Mouse (Mus musculus) heart, embryonic 16.5 days (tissue): Measurements from ENCODE around the gene Grik5. TPM values are rescaled to one million over a fixed set of nuclear protein-coding genes. Genes with fewer than 3 reads are reported as not detected.
A peak's percentile ranks its signal among the peaks of the same experiment; 100 is the strongest.

Experiments used
- ATAC-seq: fragments of 200-750 bp; cut with Nextera tagmentation; replicated peaks from 2 replicates; pipeline ENCODE4 v1.8.0; 2017; ENCODE audit warnings: moderate number of reproducible peaks; ENCODE audit not compliant: insufficient read depth, low FRiP score; ENCODE audit errors: extremely low read depth
- H3K27ac ChIP-seq: fragments of 300-500 bp; sonication (generic); 2 replicates; pipeline ENCODE4 v1.5.1; 2014; ENCODE audit warnings: mild to moderate bottlenecking, low read length, control low read depth, moderate library complexity
- H3K27me3 ChIP-seq: fragments of 300-500 bp; sonication (generic); 2 replicates; pipeline ENCODE4 v1.6.1; 2014; ENCODE audit warnings: low read length, mixed read lengths; ENCODE audit not compliant: control insufficient read depth, insufficient read depth
- H3K36me3 ChIP-seq: fragments of 300-500 bp; sonication (generic); 2 replicates; pipeline ENCODE4 v1.6.1; 2014; ENCODE audit not compliant: control insufficient read depth, insufficient read depth
- H3K4me1 ChIP-seq: fragments of 300-500 bp; sonication (generic); 2 replicates; pipeline ENCODE4 v1.6.1; 2014; ENCODE audit warnings: low read length, mixed read lengths; ENCODE audit not compliant: control insufficient read depth, insufficient read depth
- H3K4me2 ChIP-seq: fragments of 300-500 bp; sonication (generic); 2 replicates; pipeline ENCODE4 v1.6.1; 2014; ENCODE audit warnings: low read depth, mild to moderate bottlenecking, control low read depth, low read length
- H3K4me3 ChIP-seq: fragments of 300-500 bp; sonication (generic); 2 replicates; pipeline ENCODE4 v1.5.1; 2014; ENCODE audit warnings: mild to moderate bottlenecking, control low read depth, low read length
- H3K9ac ChIP-seq: fragments of 300-500 bp; sonication (generic); 2 replicates; pipeline ENCODE4 v1.6.1; 2014; ENCODE audit warnings: low read length, control low read depth
- H3K9me3 ChIP-seq: fragments of 300-500 bp; sonication (generic); replicated peaks from 2 replicates; pipeline ENCODE4 v1.6.1; 2016; ENCODE audit warnings: low read length; ENCODE audit not compliant: control insufficient read depth
- WGBS: fragments of 180-500 bp; shearing (Covaris S2); extraction: QIAGEN DNeasy Blood & Tissue Kit; methylation state at CpG from one replicate; pipeline ENCODE4 v1.1.7; 2014; 5-methylcytosine and 5-hydroxymethylcytosine counted together
- polyA plus RNA-seq: library from polyadenylated mRNA; unstranded; fragments of >200 nt; fragmentation: Nextera tagmentation; extraction: Ambion mirVana; gene quantifications from 2 replicates; pipeline ENCODE4 v1.2.1, GENCODE M21; 2015

The Grik5 gene
- polyA plus RNA-seq, 1 experiment from 2014 or later = 2.3 TPM

DNA sequence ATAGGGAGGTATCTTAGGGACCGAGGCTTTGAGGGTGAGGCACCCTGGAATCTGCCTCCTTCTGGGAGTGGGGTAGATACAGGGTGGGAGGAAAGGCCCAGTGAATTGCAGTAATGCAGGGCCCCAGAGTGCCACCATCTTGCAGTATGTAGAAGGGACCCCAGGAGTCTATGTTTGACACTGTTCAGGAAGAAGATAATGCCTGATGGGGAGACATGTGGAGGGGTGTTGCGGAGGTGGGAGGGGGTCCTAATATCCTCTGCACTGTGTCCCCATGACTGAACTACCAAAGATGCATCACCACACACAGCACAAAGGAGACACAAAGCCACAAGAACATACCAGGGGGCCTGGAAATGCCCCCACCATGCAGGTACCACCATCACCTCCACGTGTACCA is 66.0 kb downstream of the Grik5 start:
- Histone ChIP-seq H3K4me2 (no peak overlapping the region), H3K27me3 (peaks cover 74% of the 10 kb centered on the region), H3K4me3 (no peak overlapping the region; the same call in 1 of the 2 replicates), H3K9ac (no peak overlapping the region), H3K27ac (no peak overlapping the region), H3K9me3 (no peaks in the 10 kb centered on the region), H3K4me1 (peaks cover 15% of the 10 kb centered on the region), H3K36me3 (no peaks in the 10 kb centered on the region)
- ATAC-seq = no peak
- WGBS = 58% methylated on average over 3 of the region's 3 CpGs

DNA sequence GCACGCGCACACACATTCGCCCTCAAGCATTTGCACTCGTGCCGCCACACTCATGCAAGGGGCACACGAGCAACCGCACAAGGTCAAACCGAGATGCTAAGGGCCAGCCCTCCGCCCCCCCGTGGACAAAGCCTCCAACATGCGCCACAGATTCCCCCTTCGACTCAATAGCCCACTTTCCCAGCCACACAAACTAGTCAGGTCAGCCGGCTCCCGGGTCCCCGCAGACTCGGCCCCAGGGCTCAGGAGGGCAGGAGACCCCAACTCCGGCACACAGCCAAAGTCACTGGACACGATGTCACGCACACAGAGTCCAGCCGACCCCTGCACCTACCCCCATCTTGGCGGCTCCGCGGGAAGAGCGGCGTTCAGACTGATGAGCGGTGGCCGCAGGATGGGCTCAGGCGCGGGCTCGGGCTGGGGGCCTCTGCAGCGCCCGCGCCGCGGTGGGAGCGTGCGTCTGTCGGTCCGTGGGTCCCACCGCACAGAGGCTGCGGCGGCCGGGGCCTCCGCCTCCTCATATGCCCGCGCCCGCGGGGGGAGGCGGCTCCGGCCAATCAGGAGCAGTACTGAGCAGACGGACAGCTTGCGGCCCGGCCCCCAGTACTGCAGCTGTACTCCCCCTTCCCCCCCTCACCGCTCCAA is 66.6 kb downstream of the Grik5 start, which contains the start of gene Atp1a3:
Gene Atp1a3, minus strand, starts transcription at position 538 of the 645 bp plus-strand sequence.
- H3K9ac ChIP-seq = no peak within 1 kb of the TSS
- peaks cover 12% of the 10 kb centered on the region for H3K4me1 ChIP-seq
- no peak for ATAC-seq
- WGBS = 2% methylated on average over 52 of the region's 54 CpGs
- H3K4me3 ChIP-seq = peak within 1 kb of the TSS; percentile 44
- no peaks in the 10 kb centered on the region for H3K36me3 ChIP-seq
- no peaks in the 10 kb centered on the region for H3K9me3 ChIP-seq
- H3K27ac ChIP-seq = no peak within 1 kb of the TSS
- peaks cover 68% of the 10 kb centered on the region for H3K27me3 ChIP-seq
- H3K4me2 ChIP-seq = peak within 1 kb of the TSS; percentile 59

DNA sequence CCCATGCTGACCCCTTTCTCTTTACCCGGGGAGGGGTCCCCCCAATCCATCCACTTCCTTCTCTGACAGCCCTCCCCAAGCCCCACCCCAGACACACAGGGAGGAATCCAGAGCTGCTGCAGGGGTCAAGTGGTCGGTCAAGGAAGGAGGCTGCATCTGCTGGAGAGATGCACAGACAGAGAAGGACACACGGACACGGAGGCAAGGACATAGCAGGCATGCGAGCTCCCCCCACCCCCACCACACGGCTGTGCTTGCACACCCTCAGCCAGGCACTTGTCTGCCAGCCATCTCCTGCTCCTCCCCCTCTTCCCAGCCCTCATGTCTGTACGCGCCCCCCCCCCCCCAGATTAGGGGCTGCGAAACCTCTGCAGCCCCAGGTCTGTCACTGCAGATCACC is 67.3 kb downstream of the Grik5 start:
- H3K4me2 ChIP-seq = no peak overlapping the region
- peaks cover 61% of the 10 kb centered on the region for H3K27me3 ChIP-seq
- H3K4me1 ChIP-seq = peaks cover 8% of the 10 kb centered on the region
- H3K9me3 ChIP-seq = no peaks in the 10 kb centered on the region
- H3K9ac ChIP-seq = no peak overlapping the region
- H3K36me3 ChIP-seq = no peaks in the 10 kb centered on the region
- 18% methylated on average over 7 of the region's 9 CpGs for WGBS
- no peak for ATAC-seq
- H3K27ac ChIP-seq = no peak overlapping the region
- no peak overlapping the region for H3K4me3 ChIP-seq

DNA sequence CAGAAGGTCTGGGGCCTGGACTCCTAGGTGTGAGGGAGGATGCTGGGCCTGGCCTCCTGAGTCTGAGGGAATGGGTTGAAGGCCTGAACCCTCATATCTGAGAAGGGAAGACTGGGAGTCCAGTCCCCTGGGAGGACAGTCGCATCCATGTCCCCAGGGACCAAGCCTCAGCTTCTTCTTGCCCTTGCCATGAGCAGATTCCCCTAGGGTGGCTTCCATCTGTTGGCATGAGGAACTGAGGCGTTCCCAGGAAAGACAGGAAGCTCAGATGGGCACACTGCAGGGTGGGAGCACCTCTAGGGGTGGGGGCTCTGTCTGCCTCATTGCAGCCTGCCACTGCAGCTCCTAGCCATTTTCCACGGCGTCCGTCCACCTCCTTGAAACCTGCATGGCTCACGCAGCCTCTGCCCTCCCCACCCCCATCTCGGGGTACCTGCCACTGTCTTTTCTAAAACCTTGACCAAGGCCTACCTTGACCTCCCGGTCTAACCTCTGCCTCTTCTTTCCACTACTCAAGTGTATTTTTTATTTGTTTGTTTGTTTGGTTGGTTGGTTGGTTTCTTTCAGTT is 68.2 kb downstream of the Grik5 start:
- H3K27ac ChIP-seq = no peak overlapping the region
- no peaks in the 10 kb centered on the region for H3K9me3 ChIP-seq
- H3K36me3 ChIP-seq = no peaks in the 10 kb centered on the region
- H3K4me2 ChIP-seq = no peak overlapping the region
- WGBS = 83% methylated on average over 8 of the region's 8 CpGs
- H3K4me3 ChIP-seq = no peak overlapping the region
- peaks cover 52% of the 10 kb centered on the region for H3K27me3 ChIP-seq
- peaks cover 5% of the 10 kb centered on the region for H3K4me1 ChIP-seq
- H3K9ac ChIP-seq = no peak overlapping the region
- no peak for ATAC-seq

DNA sequence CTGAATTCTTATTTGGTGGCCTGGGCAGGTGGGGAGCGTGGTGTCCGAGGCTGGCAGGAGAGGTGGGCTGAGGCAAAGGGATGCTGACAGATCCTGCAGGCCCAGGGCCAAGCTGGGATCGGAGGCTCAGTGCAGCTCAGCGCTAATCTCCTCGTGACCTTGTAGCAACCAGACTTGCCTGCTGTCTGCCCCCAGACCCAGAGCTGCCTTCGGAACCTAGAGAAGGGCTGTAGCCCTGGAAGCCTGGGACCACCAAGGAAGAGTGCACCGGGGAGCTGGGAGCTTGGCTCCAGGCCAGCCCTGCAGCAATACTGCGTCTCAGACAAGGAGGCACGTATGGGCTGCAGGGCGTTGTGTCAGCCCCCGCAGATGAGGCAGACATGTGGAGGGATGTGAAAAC is 68.9 kb downstream of the Grik5 start:
- H3K9me3 ChIP-seq = no peaks in the 10 kb centered on the region
- H3K4me3 ChIP-seq = no peak overlapping the region
- ATAC-seq = no peak
- peaks cover 5% of the 10 kb centered on the region for H3K4me1 ChIP-seq
- WGBS = 41% methylated on average over 11 of the region's 11 CpGs
- H3K27me3 ChIP-seq = peaks cover 47% of the 10 kb centered on the region
- H3K9ac ChIP-seq = no peak overlapping the region
- no peak overlapping the region for H3K27ac ChIP-seq
- no peaks in the 10 kb centered on the region for H3K36me3 ChIP-seq
- no peak overlapping the region for H3K4me2 ChIP-seq

DNA sequence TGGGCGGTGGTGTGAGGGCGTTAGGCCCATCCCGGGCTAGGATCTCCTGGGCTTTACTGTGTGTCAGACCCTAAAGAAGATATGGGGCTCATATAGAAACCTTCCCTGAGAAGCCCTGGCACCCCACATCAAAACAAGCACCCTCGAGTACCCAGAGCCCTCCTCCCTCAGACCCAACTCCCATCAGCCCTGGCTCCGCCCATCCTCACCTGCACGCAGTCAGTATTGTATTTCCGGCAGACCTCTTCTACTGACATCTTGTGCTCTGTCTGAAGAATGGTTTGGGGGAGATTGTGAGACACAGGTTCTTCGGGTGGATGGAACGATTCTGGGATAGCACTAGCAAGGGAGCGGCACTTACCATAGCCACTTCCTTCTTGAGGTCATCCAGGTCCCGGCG is 71.4 kb downstream of the Grik5 start:
- H3K9me3 ChIP-seq = no peaks in the 10 kb centered on the region
- no peak overlapping the region for H3K9ac ChIP-seq
- H3K4me1 ChIP-seq = peaks cover 5% of the 10 kb centered on the region
- 56% methylated on average over 12 of the region's 12 CpGs for WGBS
- H3K27ac ChIP-seq = peak overlapping the region; percentile 19; the same call in 1 of the 2 replicates
- H3K27me3 ChIP-seq = peaks cover 21% of the 10 kb centered on the region
- no peak overlapping the region for H3K4me3 ChIP-seq
- no peak for ATAC-seq
- no peaks in the 10 kb centered on the region for H3K36me3 ChIP-seq
- H3K4me2 ChIP-seq = no peak overlapping the region

DNA sequence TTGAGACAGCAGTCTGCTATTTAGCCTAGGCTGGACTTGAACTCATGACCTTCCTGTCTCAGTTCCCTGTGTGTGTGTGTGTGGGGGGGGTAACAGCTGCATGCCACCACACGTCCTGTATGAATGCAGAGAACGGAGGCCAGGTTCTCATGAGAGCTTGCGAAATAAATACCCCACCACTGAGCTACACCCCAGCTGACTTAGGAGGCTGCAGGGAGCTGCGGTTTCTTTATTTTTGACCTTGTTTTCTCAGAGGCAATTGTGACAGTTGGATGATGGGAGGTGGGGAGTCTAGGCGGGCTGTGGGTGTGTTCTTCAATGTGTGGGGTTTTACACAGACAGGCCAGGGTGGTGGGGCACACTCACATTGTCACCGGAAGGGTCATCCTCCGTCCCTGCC is 71.9 kb downstream of the Grik5 start:
- H3K27ac ChIP-seq = peak overlapping the region; percentile 19; the same call in 1 of the 2 replicates
- 54% methylated on average over 7 of the region's 7 CpGs for WGBS
- ATAC-seq = peak; percentile 59; the same call in 1 of the 2 replicates
- no peak overlapping the region for H3K4me3 ChIP-seq
- no peaks in the 10 kb centered on the region for H3K9me3 ChIP-seq
- no peaks in the 10 kb centered on the region for H3K36me3 ChIP-seq
- H3K27me3 ChIP-seq = peaks cover 16% of the 10 kb centered on the region
- no peak overlapping the region for H3K9ac ChIP-seq
- no peak overlapping the region for H3K4me2 ChIP-seq
- no peaks in the 10 kb centered on the region; the same call in 1 of the 2 replicates for H3K4me1 ChIP-seq

DNA sequence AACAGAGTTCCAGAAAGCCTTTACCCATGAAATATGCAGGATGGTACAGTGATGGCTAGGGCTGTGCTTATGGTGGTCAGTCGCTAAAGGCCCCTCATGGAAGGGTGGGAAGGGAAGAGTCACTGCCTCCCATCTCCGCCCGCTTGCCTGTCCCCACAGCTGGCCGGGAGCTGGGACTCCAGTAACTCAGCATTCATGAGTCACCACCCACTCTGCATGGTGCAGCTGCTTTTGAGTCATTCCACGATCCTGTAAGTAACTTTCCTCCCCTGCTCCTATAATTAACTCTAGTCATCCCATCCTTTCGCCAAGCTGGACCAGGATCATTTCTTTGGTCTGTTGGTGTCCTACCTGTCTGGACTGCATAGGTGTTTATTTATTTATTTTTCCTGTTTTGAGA is 79.1 kb downstream of the Grik5 start:
- Histone ChIP-seq H3K27me3 (no peaks in the 10 kb centered on the region; the same call in 1 of the 2 replicates), H3K36me3 (no peaks in the 10 kb centered on the region), H3K9me3 (no peaks in the 10 kb centered on the region), H3K27ac (no peak overlapping the region), H3K4me3 (no peak overlapping the region), H3K4me1 (no peaks in the 10 kb centered on the region), H3K9ac (no peak overlapping the region), H3K4me2 (no peak overlapping the region)
- WGBS = 68% methylated on average over 6 of the region's 6 CpGs
- ATAC-seq = no peak

DNA sequence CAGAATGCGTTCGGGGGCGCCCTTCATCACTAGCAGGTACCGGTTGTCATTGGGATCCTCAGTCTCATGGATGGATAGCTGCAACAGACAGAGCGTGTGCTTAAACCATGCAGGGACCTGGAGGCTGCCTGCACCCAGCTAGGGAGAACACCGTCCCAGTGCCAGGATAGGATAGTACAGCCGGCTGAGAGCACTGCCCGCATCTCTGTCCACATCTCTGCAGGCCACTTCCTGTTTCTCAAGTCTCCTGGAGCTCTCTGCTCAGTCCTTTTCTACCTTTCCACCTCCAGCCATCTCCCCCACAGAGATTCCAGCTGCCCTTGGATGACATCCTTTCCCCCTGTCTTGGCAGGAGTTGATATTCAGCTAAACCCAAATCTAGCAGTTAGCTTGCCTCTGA is 81.7 kb downstream of the Grik5 start:
- Histone ChIP-seq H3K4me2 (no peak overlapping the region), H3K9me3 (no peaks in the 10 kb centered on the region), H3K4me1 (no peaks in the 10 kb centered on the region), H3K27ac (no peak overlapping the region), H3K36me3 (no peaks in the 10 kb centered on the region), H3K4me3 (no peak overlapping the region), H3K9ac (no peak overlapping the region), H3K27me3 (no peaks in the 10 kb centered on the region; the same call in 1 of the 2 replicates)
- 76% methylated on average over 8 of the region's 8 CpGs for WGBS
- no peak for ATAC-seq
